Mouse (Mus musculus) ES-E14 (cell line): ENCODE results near the gene Chd4. TPM values are rescaled to one million over a fixed set of nuclear protein-coding genes. Genes with fewer than 3 reads are reported as not detected.
"Not testable (repeated sequence)": the region's sequence is repeated elsewhere in the genome, so short reads cannot be mapped to it uniquely, and the experiment has no call there.

Source experiments
- DNase-seq: peaks from one replicate; pipeline ENCODE4 v3.0.0-alpha.2; 2013; ENCODE audit warnings: low read depth, low spot score
- H3K27ac ChIP-seq: 2 replicates; pipeline ENCODE4 v1.5.1; 2012; ENCODE audit warnings: low read depth, mild to moderate bottlenecking, low read length, moderate library complexity, mixed read lengths; ENCODE audit not compliant: poor library complexity, insufficient read depth, severe bottlenecking
- H3K36me3 ChIP-seq: 2 replicates; pipeline ENCODE4 v1.6.1; 2012; ENCODE audit warnings: mild to moderate bottlenecking, low read length, moderate library complexity, mixed read lengths; ENCODE audit not compliant: control insufficient read depth, poor library complexity, insufficient read depth, severe bottlenecking
- H3K4me1 ChIP-seq, 2 experiments: fragments of 150-350 bp in 1 of 2; sonication (generic) in 1 of 2; 2 replicates each; pipeline ENCODE4 v1.6.1; 2012; ENCODE audit warnings: low read length in 2 of 2, mild to moderate bottlenecking in 1 of 2, mixed read lengths in 1 of 2; ENCODE audit not compliant: control insufficient read depth in 2 of 2, insufficient read depth in 2 of 2, poor library complexity in 1 of 2
- H3K4me3 ChIP-seq, 2 experiments: fragments of 150-350 bp in 1 of 2; sonication (generic) in 1 of 2; 2 replicates each; pipeline ENCODE4 v1.5.1; 2012; ENCODE audit warnings: low read length in 2 of 2, low read depth in 1 of 2, mild to moderate bottlenecking in 1 of 2, mixed read lengths in 1 of 2; ENCODE audit not compliant: insufficient read depth in 1 of 2, poor library complexity in 1 of 2, severe bottlenecking in 1 of 2
- H3K9ac ChIP-seq: 2 replicates; pipeline ENCODE4 v1.6.1; 2012; ENCODE audit warnings: low read depth, mild to moderate bottlenecking, low read length, mixed read lengths; ENCODE audit not compliant: poor library complexity, insufficient read depth, severe bottlenecking
- H3K9me3 ChIP-seq: fragments of 150-350 bp; sonication (generic); 2 replicates; pipeline ENCODE4 v1.6.1; 2012; ENCODE audit warnings: low read depth, mild to moderate bottlenecking, low read length; ENCODE audit not compliant: control insufficient read depth, insufficient read depth
- CHD2 ChIP-seq: IDR thresholded peaks from 2 replicates; pipeline ENCODE4 v1.6.1; 2014; ENCODE audit warnings: mild to moderate bottlenecking, low read depth, low read length, inconsistent platforms
- HCFC1 ChIP-seq: IDR thresholded peaks from 2 replicates; pipeline ENCODE4 v1.6.1; 2012; ENCODE audit warnings: low read length, inconsistent platforms, borderline replicate concordance; ENCODE audit not compliant: insufficient read depth
- MAFK ChIP-seq: IDR thresholded peaks from 2 replicates; pipeline ENCODE4 v1.6.1; 2014; ENCODE audit warnings: mild to moderate bottlenecking, low read depth, low read length, inconsistent platforms; ENCODE audit not compliant: insufficient read depth
- ZC3H11A ChIP-seq: IDR thresholded peaks from 2 replicates; pipeline ENCODE4 v1.6.1; 2012; ENCODE audit warnings: low read depth, mild to moderate bottlenecking, inconsistent platforms, low read length, borderline replicate concordance
- ZNF384 ChIP-seq: IDR thresholded peaks from 2 replicates; pipeline ENCODE4 v1.6.1; 2012; ENCODE audit warnings: low read depth, low read length, inconsistent platforms
- in situ Hi-C, 2 experiments: fragments of 600-800 bp; cut with MboI; formaldehyde crosslinking; loops; one replicate each; pipeline ENCODE4 v1.15.1; 2025; ENCODE audit warnings: low sequenced_read_pairs in 2 of 2, inconsistent platforms in 1 of 2; ENCODE audit not compliant: unreplicated experiment in 2 of 2
- total RNA-seq: library from RNA; depleted of rRNA; stranded (reverse); fragments of 300-350 nt; gene quantifications from 2 replicates; pipeline ENCODE4 v1.2.3, GENCODE M21; 2012

Gene Chd4
- total RNA-seq, 1 experiment: 344 TPM

GRCm38 (mm10) chr6:125062511-125062910, 33.3 kb upstream of the Chd4 start:
- Histone ChIP-seq H3K9me3 (no peaks in the 10 kb centered on the region), H3K4me3 (no peak overlapping the region), H3K27ac (no peak overlapping the region), H3K36me3 (no peaks in the 10 kb centered on the region), H3K4me1 (peaks cover 5 to 17% of the 10 kb centered on the region in 2 experiments), H3K9ac (no peak overlapping the region)
- TF ChIP-seq ZNF384: no peak
- in situ Hi-C loops: no loop called here
- no peak for DNase-seq

- no peak for TF ChIP-seq HCFC1
- H3K4me1 ChIP-seq: peaks cover 5 to 27% of the 10 kb centered on the region in 2 experiments
- peak overlapping the region in 1 of 2 experiments; percentile 19; a peak in 1 of 4 replicates for H3K4me3 ChIP-seq
- H3K36me3 ChIP-seq: no peaks in the 10 kb centered on the region
- H3K9ac ChIP-seq: no peak overlapping the region
- no peak for DNase-seq
- H3K9me3 ChIP-seq: no peaks in the 10 kb centered on the region
- in situ Hi-C loops: no loop called here
- no peak overlapping the region for H3K27ac ChIP-seq
These were observed 31.9 kb upstream of the Chd4 start for GRCm38 (mm10) chr6:125063906-125064305.

- DNase-seq, H3K9me3 ChIP-seq, H3K27ac ChIP-seq, in situ Hi-C loops, H3K4me3 ChIP-seq, H3K9ac ChIP-seq, H3K36me3 ChIP-seq: not testable (repeated sequence)
- TF ChIP-seq ZNF384: peak; percentile 75
- peaks cover 5 to 33% of the 10 kb centered on the region in 2 experiments for H3K4me1 ChIP-seq
These were observed 30.6 kb upstream of the Chd4 start for GRCm38 (mm10) chr6:125065223-125065622.

- Histone ChIP-seq H3K4me3 (peak within 1 kb of the TSS; percentile 41 to 54), H3K27ac (peak within 1 kb of the TSS; percentile 51; the same call in 1 of the 2 replicates), H3K4me1 (peaks cover 6 to 23% of the 10 kb centered on the region in 2 experiments), H3K9ac (peak within 1 kb of the TSS; percentile 5; the same call in 1 of the 2 replicates), H3K36me3 (no peaks in the 10 kb centered on the region), H3K9me3 (no peaks in the 10 kb centered on the region)
- TF ChIP-seq MAFK (no peak), HCFC1 (no peak), ZNF384 (no peak), ZC3H11A (no peak), CHD2 (no peak)
- in situ Hi-C loops: no loop called here
- DNase-seq: no peak
These were observed 28.2 kb upstream of the Chd4 start, which contains the start of gene Lpar5 for GRCm38 (mm10) chr6:125067571-125067995. Lpar5 (plus strand) TSS chr6:125067920.

DNA sequence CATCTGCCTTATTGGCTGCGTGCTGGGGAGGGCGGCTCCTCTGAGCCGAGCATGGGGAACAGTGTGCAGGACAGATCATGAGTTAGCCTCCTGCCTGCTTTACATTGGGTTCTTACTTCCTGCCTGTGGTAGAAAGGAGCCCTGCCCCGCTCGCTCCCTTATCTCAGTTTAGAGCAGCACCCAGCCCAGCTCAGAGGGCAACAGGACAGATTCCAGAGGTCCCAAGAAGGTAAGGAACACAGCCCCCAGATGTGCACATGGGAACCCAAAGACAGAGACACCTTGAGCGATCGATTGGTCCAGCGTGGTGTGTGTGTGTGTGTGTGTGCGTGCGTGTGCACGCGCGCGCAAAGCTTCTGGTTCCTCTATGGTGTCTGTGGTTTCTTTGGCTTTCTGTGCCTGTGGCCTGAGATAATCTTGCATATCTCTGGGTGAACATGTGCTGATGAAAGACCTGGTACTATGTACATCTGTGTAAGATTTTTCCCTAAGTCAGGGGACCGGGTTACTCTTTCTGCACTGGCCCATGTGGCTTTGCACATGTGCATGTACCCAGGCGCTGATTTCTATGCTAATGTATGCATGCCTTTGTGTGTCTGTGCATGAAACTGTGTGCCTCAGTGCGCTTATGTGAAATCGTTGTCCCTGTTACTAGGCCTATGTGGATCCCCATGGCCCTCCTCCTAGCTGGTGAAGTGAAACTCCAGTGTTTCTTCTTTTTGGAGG, 24.4 kb upstream of the Chd4 start:
- Histone ChIP-seq H3K27ac (peak overlapping the region; percentile 54; the same call in 1 of the 2 replicates), H3K4me3 (peak overlapping the region; percentile 24 to 48; a peak in 3 of 4 replicates), H3K9me3 (no peaks in the 10 kb centered on the region), H3K9ac (peak overlapping the region; percentile 64), H3K36me3 (no peaks in the 10 kb centered on the region), H3K4me1 (peaks cover 3 to 20% of the 10 kb centered on the region in 2 experiments)
- no peak for DNase-seq
- TF ChIP-seq ZC3H11A (no peak), HCFC1 (no peak), ZNF384 (no peak), CHD2 (no peak), MAFK (no peak)
- in situ Hi-C loops: no loop called here
